Mouse (Mus musculus) liver (tissue): ENCODE measurements at regions not wholly inside any gene's neighbourhood (a gene's known extent, or its start where the extent isn't known, plus 50 kb on each side); places are given as distances from the start of the nearest gene placed in this dataset.

Source experiments
- DNase-seq: peaks from one replicate; pipeline ENCODE4 v3.0.0-alpha.2; 2020; ENCODE audit warnings: mixed read lengths

DNA sequence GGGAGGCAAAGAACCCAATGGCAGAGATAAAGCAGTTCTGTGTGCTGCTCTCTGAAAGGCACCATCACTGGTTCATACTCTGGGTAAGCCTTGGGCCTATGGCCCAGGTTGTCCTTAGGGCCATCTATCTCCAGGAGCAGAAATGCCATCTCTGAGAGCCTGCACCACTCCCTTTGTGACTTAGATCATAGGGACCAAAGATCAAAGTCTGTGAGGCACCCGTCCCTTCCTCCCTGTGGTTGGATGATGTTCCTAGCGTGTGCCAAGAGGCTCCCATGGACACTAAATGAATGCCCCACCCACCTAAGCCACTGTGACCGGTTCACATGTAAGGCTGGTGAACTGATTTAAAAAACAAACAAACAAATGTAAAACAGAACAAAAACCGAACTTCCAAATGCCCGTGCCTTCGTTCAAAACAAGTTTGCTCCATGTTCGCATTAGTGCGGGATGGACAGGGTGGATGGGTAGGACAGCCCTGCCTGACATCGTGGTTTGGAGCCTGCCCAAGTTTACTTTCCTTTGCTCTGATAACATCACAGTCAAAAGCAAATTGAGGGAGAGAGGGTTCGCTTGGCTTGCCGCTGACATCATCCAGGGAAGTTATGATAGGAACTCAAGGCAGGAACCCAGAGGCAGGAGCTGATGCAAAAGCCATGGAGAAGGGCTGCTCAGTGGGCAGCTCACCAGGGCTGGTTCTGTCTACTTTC is 418.6 kb downstream of the Med13l start:
- no peak for DNase-seq

DNA sequence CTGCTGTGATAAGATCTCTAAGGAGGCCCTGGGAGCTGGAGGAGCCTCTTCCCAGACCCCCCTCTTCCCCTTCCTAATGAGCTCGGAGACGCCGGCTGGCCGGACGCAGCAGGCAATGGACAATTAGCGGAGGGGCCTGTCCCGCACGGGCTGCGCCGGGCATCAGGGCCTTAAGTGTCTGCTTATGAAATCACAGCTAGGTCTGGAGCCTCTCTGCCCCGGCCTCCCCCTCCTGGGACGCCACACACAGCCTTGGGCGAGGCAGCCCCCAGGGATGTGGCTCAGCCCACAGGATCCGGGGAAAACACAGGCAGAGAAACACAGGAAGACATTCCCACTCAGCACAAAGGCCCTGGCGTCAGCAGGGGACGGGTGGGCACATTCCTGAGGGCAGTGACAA is 420.6 kb downstream of the Med13l start:
- DNase-seq: peak; percentile 16

DNA sequence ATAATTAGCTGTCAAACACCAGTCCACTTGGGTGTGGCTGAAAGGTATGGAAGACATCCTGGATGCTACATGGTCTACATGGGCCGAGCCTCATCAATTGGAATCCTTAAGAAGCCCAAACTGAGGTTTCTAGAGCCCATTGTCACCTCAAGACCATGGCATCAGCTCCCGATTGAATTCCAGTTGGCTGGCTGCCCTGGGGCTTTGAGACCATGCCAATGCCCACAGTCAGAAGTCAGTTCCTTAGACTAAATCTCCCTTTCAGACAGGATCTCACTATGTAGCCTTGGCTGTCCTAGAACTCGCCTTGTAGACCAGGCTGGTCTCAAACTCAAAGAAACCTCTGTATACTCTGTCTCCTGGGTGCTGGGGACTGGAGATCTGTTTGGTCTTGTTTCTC is 423.8 kb downstream of the Med13l start:
- DNase-seq: no peak

DNA sequence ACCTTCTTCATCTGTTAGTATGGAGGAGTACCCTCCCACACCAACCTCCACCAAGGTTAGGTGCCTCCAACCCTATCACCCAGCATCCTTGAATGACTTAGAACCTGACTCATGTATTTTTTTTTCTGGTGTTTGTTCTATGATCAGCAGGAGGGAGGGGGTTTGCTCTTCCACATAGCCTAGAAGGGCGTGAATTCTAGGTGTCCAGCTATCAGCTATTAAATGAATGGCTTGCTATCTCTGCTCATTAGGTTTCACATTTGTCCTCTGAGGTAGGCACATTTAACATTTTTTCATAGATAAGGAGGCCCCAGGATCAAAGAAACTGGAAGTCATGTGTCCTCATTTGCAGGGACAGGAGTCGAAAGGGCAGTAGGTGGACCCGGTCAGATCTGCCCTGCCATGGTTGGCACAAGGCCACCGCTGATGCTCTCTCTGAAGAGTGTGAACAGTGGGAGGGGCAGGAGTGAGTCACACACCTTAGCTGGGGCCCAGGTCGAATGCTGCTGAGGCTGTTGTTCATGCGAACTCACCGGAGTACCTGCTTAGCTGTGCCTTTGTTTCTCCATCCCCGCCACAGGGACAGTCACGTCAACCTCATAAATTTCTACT is 424.4 kb downstream of the Med13l start:
- no peak for DNase-seq

DNA sequence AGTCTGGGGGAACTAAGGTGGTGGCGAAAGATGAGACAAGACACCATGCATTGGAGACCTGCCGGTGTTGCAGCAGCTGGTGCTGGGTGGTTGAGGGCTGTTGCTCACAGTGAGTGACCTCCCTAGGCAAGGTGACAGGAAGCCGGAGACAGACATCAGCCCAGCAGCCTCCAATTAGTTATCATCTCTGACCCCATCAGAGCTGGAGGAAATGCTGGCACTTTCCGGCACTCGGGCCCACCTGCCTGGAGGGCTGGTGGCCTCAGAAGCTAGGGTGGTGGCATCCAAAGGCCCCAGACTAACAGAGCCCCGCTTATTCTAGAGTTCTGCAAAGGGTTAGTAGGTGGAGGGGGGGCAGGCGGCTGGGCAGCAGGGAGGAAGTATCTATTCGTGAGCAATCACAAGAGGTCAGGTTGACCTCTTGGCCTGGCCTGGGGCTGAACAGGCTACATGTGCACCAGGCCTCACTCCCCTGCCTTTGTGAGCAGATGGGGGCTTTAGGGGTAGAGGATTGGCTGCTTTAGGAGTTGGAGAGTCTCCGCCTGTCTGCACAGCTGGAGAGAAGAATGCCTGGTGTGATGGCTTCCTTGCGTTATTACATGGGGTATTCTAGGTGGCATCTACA is 427.0 kb downstream of the Med13l start:
- DNase-seq: no peak

DNA sequence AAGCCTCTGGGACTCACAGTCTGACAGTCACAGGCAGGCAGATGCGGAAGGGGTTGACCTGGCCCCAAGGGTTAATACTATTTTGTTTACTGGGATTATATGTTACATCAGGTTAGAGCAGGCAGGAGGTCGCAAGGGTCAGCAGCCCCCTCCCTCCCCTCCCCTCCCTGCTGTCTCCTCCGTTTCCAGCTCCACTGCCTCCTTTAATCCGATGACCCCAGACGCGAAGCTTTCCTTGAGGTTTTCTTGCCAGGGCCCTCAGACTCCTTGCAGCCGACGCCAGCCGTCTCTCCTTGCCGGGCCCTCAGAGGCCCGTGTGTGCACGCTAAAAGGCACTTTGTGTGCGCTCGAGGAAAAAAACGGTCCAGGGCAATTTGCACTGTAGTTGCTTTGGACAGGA is 438.6 kb downstream of the Med13l start:
- no peak for DNase-seq

DNA sequence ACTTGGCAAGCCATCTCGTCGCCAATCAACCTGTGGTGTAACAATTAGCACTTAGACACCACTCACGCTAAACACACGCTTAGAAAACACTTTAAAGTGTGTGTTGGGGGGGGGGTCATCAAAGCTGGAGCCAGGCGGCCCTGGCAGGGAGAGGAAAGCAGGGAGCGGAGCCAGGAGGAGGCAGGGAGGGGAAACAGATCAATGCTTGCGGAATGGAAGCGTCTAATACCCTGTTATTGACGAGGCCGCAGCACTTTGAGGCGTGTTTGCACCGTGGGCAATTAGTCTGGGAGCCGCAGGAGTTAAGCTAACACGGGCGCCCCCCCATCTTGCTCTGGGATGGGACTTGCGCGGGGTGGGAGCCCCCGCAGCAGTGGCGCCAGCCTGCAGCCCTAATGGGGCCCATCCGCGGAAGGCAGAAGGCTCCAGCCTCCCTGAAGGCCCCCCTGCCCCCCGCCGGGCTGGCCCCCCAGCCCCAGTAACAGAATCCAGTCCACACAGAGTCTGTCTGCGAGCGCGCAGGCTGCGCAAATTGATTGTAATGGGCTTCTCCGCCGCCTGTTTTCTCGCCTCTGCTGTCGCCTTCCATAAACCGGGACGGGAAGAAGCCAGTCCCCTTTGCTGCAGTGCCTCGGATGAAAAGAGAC is 445.5 kb downstream of the Med13l start:
- no peak for DNase-seq

- no peak for DNase-seq
These were observed 449.6 kb downstream of the Med13l start for GRCm38 (mm10) chr5:119010048-119010447.

GRCm38 (mm10) chr5:119015181-119015580 is 454.7 kb downstream of the Med13l start:
- no peak for DNase-seq

GRCm38 (mm10) chr5:119015606-119016255 is 455.3 kb downstream of the Med13l start:
- no peak for DNase-seq

DNA sequence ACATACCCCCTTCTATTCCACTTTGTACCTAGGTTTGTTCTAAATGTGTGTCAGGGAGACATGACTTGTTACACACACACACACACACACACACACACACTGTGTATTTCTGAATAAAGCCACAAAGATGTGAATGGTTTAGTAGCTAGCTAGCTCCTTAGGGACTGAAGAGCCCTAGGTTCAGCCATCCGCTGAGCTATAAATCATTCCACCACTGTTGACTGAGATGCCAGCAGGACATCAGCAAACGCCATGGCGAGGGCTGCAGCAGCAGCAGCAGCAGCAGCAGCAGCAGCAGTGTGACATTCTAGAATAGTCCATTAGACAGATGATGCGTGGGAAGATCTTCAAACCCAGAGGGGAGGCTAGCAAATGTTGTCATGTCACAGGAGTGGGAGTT is 455.9 kb downstream of the Med13l start:
- no peak for DNase-seq

GRCm38 (mm10) chr5:119023947-119024346 is 463.5 kb downstream of the Med13l start:
- no peak for DNase-seq

- DNase-seq: no peak
These were observed 471.6 kb downstream of the Med13l start for GRCm38 (mm10) chr5:119032051-119032450.

- no peak for DNase-seq
These were observed 484.1 kb downstream of the Med13l start for GRCm38 (mm10) chr5:119044548-119044947.

- DNase-seq: no peak
These were observed 487.1 kb downstream of the Med13l start for GRCm38 (mm10) chr5:119047581-119047980.

DNA sequence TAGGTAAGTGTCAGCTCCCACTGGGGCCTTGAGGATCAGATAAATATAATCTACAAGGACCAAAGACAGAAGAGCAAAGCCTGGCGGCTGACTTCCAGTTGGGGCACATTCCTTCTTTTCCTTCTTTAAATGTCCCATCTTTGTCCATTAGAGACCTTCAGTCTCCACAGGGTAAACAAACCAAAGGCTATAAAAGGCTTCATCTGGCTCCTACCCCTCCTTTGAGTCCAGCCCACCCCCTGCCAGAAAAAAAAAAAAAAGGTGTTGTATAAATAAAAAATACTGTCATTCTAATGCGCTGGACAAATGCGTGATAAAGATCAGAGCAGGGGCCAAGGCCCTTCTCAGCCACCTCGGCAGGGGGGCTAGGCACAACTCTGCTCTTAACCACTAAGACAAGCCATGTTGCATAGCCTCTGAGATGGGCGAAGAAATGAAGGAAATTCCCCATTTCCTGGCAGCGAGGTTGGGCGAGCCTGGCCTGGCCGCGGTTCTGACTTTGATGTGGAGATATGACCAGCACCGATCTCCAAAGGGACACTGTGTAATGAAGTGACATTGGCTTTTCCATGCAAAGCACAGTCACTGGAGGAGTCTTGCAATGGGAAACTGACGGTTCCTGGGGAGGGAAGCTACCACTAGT is 492.0 kb downstream of the Med13l start:
- no peak for DNase-seq

GRCm38 (mm10) chr5:119053738-119054137 is 493.3 kb downstream of the Med13l start:
- peak; percentile 15 for DNase-seq

DNA sequence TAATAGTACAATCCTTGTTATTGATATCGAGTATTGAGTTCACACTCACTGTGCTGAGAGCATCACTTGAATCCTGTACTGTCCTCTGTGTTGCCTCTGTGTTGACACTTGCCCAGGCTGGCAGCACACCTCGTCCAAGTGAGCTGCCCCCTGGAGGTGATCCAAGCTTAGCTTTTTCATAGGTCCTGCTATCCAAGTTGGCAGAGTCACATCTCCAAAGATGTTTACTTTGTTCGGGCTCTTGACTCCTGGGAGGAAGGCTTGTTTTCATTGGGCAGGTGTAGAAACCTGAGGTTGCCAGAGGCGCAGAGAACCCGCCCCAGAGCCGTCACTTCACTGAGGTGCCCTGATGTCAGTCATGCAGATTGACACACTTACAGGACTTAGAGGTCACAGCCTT is 493.9 kb downstream of the Med13l start:
- no peak for DNase-seq

- DNase-seq: no peak
These were observed 495.0 kb downstream of the Med13l start for GRCm38 (mm10) chr5:119055430-119055829.

GRCm38 (mm10) chr5:119057813-119058212 is 497.3 kb downstream of the Med13l start:
- DNase-seq: no peak

GRCm38 (mm10) chr5:119058231-119058851 is 497.9 kb downstream of the Med13l start:
- DNase-seq: no peak

DNA sequence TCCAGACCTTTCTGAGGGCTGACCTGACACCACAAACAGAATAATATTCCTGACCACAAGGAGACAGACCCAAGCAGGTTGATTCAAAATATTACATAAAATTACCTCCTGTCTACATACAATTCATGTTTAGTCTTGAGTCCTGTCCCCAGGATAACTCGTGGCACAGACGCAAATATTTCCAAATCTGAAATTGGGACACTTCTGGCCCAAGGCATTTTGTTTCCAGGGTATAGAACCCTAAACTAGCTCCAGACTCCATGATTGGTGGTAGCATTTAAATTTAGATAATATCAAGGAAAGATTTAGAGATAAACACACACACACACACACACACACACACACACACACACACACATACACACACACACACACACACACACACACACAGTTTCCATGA is 498.7 kb downstream of the Med13l start:
- DNase-seq: no peak
